Mouse (Mus musculus): ENCODE measurements at regions not wholly inside any gene's neighbourhood (a gene's known extent, or its start where the extent isn't known, plus 50 kb on each side); places are given as distances from the start of the nearest gene placed in this dataset.
A peak's percentile ranks its signal among the peaks of the same experiment; 100 is the strongest.

DNA sequence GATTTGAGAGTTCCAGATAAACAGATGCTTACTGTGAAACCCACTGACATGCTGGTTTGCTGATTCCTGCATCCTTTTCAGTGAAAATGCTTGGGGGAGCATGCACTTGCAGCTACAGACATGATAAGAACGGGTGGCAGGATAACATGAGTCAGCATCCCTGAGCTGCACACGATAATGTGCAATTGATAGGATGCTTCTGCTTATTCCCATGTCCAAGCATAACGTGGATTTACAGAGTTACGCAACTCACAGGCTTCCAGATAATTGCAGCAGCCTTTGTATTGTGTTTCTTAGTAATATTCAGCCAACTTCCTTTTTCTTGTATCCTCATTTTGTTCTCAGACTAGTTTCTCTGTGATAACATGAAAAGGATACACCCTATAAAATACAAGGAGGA lies 245.7 kb downstream of the Flrt2 start:
- no peak for DNase-seq (ENCODE audit: low read depth, low spot score)

- DNase-seq (ENCODE audit: low read depth, low spot score): no peak
Measured at GRCm38 (mm10) chr12:95940465-95941012, 248.5 kb downstream of the Flrt2 start.

DNA sequence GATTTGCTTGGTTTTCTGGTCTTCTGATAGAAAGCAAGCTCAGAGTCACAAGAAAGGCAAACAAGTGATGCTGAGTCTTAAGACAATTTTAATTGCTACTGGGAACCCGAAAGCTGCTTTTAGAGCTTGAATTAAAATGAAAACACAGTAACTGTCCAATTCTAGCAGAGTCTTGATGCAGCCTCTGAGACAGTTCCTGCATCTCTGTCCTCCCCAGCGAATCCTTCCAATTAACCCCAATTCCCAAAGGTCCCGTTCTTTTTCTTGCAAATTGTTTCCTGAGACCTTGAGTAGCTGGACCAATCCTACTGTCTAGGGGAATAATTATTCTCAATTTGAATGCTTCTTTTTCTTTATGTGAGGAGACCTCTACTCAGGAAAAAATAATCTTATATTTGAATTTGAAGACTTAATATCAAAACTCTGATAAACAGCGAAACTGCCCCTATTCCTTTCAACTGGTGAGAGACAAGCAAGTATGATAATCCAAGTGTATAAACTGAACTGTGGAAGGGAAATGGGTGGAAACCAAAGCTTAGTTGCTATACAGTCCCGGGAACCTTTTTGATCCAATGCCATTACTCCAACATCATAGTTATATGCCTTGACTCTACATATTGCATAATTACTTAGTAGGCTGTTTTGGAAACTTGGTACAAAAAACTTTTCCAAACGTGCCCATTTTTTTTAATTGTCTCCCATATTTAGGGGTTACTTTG lies 267.9 kb downstream of the Flrt2 start:
- no peak for DNase-seq (ENCODE audit: low read depth, low spot score)

GRCm38 (mm10) chr12:95960505-95960871 lies 268.5 kb downstream of the Flrt2 start:
- DNase-seq (ENCODE audit: low read depth, low spot score): no peak

DNA sequence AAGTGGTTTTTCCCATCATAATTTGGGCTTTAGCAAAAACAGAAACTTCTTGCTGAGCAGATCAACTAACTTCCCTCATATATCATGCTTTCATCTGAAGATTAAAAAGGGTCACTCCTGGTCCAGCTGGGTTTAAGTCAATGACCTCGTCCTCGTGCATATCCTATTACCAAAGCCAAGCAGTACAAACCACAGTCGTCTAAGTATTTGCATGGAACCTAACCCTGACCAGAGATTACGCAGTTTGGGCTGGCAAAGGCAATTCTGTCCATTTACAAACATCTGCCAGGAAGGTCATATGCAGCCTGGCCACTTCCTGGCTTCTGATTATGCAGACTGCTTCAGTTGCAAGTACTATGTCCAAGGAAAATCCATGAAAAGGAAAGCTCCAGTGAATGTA lies 270.8 kb downstream of the Flrt2 start:
- DNase-seq (ENCODE audit: low read depth, low spot score): peak; percentile 19

DNA sequence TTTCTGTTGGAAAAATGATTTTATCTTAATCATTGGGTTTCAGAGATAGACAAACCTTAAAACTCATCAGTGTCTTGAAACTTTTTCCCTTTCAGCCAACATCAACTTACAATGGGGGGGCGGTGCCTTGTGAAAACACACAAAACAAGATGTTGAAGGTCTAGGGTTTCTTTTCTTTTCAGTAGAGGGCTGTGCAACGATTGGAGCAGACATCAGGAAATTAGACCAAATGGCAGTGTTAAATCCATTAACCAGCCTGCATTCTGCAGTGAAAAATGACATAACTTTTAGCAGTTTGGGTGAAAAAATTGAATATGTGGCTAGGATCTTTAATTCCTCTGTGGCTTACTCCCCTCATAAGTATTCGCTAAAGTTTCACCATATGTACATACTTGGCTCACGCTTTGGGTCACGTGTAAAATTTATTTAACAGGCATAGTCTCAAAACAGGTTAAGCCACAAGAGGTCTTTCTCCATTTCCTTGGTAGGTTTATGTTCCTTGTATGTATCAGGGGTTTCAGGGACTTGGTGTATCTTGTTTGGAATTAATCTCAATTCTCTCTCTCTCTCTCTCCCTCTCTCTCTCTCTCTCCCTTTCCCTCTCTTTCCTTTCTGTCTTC lies 296.8 kb downstream of the Flrt2 start:
- no peak for DNase-seq (ENCODE audit: low read depth, low spot score)

- DNase-seq (ENCODE audit: low read depth, low spot score): no peak
Measured at GRCm38 (mm10) chr12:95994963-95995362, 302.9 kb downstream of the Flrt2 start.

DNA sequence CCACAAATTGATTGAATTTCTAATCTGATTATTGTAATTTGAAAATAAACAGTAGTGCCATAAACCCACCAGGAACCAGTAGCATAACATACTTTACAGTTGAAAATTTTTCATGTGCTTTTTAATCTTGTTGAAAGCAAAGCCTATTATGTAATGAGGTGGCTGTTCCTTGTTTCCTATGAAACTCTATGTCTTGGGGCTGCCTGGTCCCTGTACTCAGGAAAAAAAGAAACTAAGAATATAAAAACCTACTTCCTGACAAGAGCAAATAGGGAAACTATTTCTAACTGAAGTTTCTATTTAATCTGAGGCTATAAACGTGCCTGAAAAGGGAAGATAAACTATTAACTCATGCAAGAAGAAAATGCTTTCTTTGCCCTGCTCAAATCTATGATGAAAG lies 338.2 kb downstream of the Flrt2 start:
- DNase-seq (ENCODE audit: low read depth, low spot score): no peak

DNA sequence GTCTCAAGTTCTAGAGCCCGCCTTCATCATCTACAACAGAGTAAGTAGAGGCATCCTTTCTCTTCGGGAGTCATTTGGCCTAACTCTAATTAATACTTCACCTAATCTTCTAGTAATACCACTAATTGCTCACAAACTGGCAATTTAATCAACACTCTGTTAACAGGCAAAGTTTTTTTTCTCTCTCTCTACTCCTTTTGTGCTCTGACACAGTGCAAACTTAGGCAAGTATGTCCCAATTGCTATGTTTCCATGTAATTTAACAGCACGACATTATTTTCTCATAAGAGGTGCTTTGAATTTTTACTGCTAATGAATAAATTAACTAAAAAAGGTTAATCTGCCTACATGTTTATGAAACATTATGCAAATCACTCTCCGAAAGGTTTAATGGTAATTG lies 383.3 kb downstream of the Flrt2 start:
- no peak for DNase-seq (ENCODE audit: low read depth, low spot score)

GRCm38 (mm10) chr12:96090995-96091394 lies 399.0 kb downstream of the Flrt2 start:
- DNase-seq (ENCODE audit: low read depth, low spot score): no peak

GRCm38 (mm10) chr12:96106254-96106653 lies 414.2 kb downstream of the Flrt2 start:
- no peak for DNase-seq (ENCODE audit: low read depth, low spot score)

DNA sequence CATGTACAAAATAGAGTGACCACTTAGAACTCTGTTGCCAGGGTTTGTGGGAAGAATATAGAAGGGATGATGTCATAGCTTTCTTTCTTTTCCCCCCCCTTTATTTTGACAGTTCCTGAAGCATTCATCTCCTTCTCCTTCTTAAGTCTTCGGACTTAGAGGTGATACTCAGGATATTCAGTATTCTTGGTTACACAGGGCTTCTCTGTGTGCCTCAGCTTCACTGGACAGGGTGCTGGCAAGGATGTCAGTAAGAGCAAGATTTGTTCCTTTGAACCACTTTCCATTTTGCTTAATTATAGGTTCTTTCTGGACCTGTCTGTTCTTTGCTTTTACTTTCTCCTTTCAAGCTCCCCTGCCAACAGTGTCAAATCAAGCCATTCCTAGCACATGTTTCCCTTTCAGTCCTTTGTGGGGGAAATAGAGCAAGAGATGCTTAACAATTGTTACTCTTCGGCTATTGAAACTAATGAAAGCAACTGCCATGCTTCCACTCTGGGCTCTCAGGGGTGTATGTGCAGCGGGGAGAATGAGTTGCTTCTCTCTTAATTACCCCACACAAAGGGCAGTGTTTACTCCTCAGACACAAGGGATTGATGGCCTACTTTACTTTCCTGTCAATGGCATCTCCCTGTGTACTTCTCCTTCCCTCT lies 422.8 kb downstream of the Flrt2 start:
- DNase-seq (ENCODE audit: low read depth, low spot score): no peak

- DNase-seq (ENCODE audit: low read depth, low spot score): no peak
Measured at GRCm38 (mm10) chr12:96117553-96117952, 425.5 kb downstream of the Flrt2 start.

DNA sequence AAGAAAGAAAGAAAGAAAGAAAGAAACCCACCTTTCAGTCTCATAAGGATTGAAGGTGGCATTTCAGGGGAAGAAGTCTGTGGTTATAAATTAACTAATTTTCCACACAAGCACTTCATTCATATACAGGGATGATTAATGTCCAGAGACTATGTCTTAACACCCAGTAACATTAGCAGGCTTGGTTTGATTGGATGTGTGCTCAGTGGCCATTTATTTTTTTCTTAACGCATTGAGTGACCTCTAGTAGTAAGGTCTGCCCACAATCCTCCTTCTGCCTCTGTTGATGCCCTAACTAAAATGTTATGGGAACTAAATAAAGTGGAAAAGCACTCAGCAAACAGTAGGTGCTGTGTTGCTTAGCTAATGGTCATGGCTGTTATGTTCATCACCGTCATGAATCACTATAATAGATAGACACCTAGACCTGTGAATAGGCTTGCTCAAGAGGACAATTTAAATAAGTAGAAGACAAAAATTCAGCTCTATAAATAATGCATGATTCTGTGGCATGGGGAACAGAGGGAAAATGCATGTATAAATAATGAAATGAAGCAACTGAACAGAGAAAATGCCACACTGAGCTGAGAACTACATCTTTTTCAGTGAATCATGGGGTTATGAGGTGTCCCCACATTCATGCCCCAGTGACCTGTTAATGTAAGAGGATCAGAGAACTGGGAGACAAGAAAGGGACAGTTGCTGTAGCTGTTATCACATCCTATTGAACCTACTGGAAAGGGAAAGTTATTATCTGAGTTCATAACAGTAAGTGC lies 432.3 kb downstream of the Flrt2 start:
- no peak for DNase-seq (ENCODE audit: low read depth, low spot score)

GRCm38 (mm10) chr12:96129870-96130454 lies 437.9 kb downstream of the Flrt2 start:
- no peak for DNase-seq (ENCODE audit: low read depth, low spot score)

DNA sequence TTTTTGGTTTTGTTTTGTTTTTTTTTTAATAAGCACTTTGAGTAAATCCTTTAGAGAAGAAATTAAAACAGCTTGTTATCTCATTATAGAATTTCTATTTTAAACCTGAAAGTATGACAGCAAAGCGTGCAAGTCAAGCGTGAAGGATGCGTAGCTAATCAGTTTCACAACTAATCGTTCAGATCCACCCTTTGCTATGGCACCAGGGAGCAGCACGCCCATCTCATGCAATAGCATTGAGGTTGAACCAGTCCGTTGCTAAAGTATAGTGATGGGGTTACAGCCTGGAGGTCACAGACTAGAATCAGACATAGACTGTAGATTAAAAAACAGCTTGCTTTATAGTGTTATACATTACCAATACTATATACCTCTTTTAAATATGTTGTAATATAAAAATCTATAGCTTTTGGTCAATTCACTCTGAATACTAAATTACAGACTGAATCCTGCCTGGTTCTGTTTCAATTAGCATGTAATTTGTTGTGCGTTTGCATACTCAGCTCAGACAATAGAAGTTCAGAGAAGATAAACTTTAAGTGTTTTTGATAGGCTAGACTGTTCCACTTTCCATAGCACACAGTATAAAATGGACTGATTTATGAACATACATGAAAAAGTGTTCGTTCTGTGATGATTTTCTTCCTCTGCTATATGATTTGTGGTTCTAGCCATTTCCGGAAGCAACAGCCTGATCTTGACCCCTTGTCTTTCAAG lies 438.9 kb downstream of the Flrt2 start:
- no peak for DNase-seq (ENCODE audit: low read depth, low spot score)

- DNase-seq (ENCODE audit: low read depth, low spot score): no peak
Measured at GRCm38 (mm10) chr12:96134136-96134535, 442.1 kb downstream of the Flrt2 start.

DNA sequence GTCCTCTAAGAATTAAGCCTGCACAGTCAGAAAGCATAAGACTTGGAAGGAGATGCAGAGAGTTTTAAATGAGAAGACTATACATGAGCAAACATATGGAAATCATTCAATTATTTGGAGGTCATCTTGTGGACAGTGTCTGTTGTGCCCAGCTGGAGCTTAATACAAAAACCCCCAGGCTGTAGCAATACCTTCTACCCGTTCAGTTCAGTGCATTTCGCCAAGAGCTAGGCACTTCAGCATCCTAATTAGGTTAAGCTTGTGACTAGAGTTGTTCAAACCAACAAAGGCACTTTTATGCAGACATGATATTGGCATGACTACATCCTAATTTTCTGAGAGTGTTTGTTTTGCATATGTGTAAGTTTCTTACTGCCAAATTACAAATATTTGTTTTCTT lies 449.7 kb downstream of the Flrt2 start:
- no peak for DNase-seq (ENCODE audit: low read depth, low spot score)

GRCm38 (mm10) chr12:96154095-96154494 lies 462.1 kb downstream of the Flrt2 start:
- no peak for DNase-seq (ENCODE audit: low read depth, low spot score)

GRCm38 (mm10) chr12:96167551-96167950 lies 475.5 kb downstream of the Flrt2 start:
- DNase-seq (ENCODE audit: low read depth, low spot score): no peak

DNA sequence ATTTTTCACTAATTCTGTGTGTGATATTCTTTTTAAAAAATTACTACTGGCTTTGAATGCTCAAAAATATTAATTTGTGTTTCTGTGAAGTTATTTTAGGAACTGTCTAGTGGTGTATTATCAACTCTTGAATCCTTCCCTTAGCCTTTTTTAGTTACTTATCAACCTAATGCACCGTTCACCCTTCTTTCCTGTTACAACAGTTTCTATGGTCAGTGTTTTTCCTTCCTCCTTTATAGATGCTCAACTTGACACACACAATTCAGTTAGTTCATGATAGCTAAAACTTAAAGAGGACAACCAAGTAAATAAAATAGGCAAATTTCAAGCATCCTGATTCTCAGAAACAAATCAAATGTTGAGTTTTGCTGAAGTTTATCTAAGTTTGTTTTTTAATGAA lies 506.9 kb downstream of the Flrt2 start:
- no peak for DNase-seq (ENCODE audit: low read depth, low spot score)
